Comparison of ENCODE assay signal across 17 mouse cellular contexts in genomic region chr17:5802656-5802955, GRCm38 (mm10). TPM values are rescaled to one million over a fixed set of nuclear protein-coding genes. Genes with fewer than 3 reads are reported as not detected.
DNase-seq lines count a peak whose midpoint lies in the region; TF ChIP-seq lines count a peak whose summit lies in the region.
"Had no signal": no experiment of that assay in that cellular context is flagged by ENCODE, and none has a peak within 500 bp of the region (broad histone marks: within the 10 kb centered on the region; RNA-seq: fewer than 3 reads in every experiment).

No protein-coding gene starts in this region.

- no peak for TF ChIP-seq POLR2A in small intestine, adult 2 months (IDR thresholded peaks at IDR 0.05; ENCODE audit: low read depth, low read length)

- no peaks in the 10 kb centered on the region for H3K36me3 ChIP-seq in small intestine, adult 2 months (ENCODE audit: control insufficient read depth, insufficient read depth, low read length)
- H3K36me3 ChIP-seq: limb, embryonic 13.5 days had no signal

- 50% methylated on average over 5 of the region's 5 CpGs for WGBS in small intestine, adult 2 months

- H3K27me3 ChIP-seq in small intestine, adult 2 months (ENCODE audit: control insufficient read depth, insufficient read depth, low read length) = no peaks in the 10 kb centered on the region
- H3K27me3 ChIP-seq: forebrain, embryonic 13.5 days had no signal

- peak overlapping the region; percentile 88 for H3K27ac ChIP-seq in small intestine, adult 2 months (ENCODE audit: insufficient read depth, low read depth, low read length)
- H3K27ac ChIP-seq: forebrain, embryonic 13.5 days; hindbrain, embryonic 14.5 days; kidney, postnatal 0 days; limb, embryonic 13.5 days had no signal

- no peak for TF ChIP-seq CTCF in small intestine, adult 2 months (IDR thresholded peaks at IDR 0.05; ENCODE audit: extremely low read depth, insufficient read length, insufficient replicate concordance, low read depth, low read length)

- H3K4me3 ChIP-seq in small intestine, adult 2 months (ENCODE audit: low read depth, low read length) = no peak overlapping the region
- H3K4me3 ChIP-seq: forebrain, embryonic 13.5 days; limb, embryonic 13.5 days had no signal

- peak; percentile 41 to 50 for DNase-seq in spleen, adult 18-20 months
- no peak for DNase-seq in spleen, adult 12 weeks (ENCODE audit: low spot score)
- DNase-seq in T-cell, adult 2 months (ENCODE audit: low spot score) = peak; percentile 62
- peak; percentile 35 to 59 for DNase-seq in thymus, postnatal 36 days
- DNase-seq in gastrocnemius, postnatal 36 days = no peak
- no peak for DNase-seq in neural tube, embryonic 10.5 days (ENCODE audit: extremely low spot score, low spot score)
- DNase-seq in adrenal gland, postnatal 14 days = no peak
- DNase-seq: adrenal gland, postnatal 36 days; cerebellum, postnatal 10 days; heart, postnatal 14 days; lung, postnatal 4 days; midbrain, embryonic 14.5 days had no signal

- peaks cover 52% of the 10 kb centered on the region for H3K4me1 ChIP-seq in small intestine, adult 2 months (ENCODE audit: control insufficient read depth, insufficient read depth, insufficient read length, low read length)
- H3K4me1 ChIP-seq: forebrain, embryonic 13.5 days had no signal

- intact Hi-C loops in gastrocnemius, postnatal 36 days (cut with DNase I) = no loop called here

RNA-seq across cellular contexts. Expression of gene Snx9, which starts 38.5 kb away (rescaled TPM):
- polyA plus RNA-seq in small intestine, adult 2 months (2012; rRNA removed) = 28.0 and 66.3 TPM in 2 replicates
- 10 to 100 TPM; 21.4 to 22.6 TPM for total RNA-seq in gastrocnemius, postnatal 36 days (2021)
- total RNA-seq in adrenal gland, postnatal 14 days (2021) = 48.4 and 49.2 TPM in 2 replicates

Comparison
In these comparisons a context has a peak if more than half of its experiments do, and no peak if none do; other contexts are left out.
1. DNase-seq: peak in spleen, adult 18-20 months (2 of 2), T-cell, adult 2 months (single experiment) and thymus, postnatal 36 days (2 of 2); none in spleen, adult 12 weeks (single experiment), gastrocnemius, postnatal 36 days (0 of 2), neural tube, embryonic 10.5 days (single experiment) and adrenal gland, postnatal 14 days (single experiment).